Mouse (Mus musculus) neural tube, embryonic 15.5 days (tissue): ENCODE measurements around the gene Ephb2. TPM values are rescaled to one million over a fixed set of nuclear protein-coding genes. Genes with fewer than 3 reads are reported as not detected.
A peak's percentile ranks its signal among the peaks of the same experiment; 100 is the strongest.

Experiments
- ATAC-seq: fragments of 200-750 bp; cut with Nextera tagmentation; 2 replicates; pipeline ENCODE4 v1.8.0; 2017; ENCODE audit warnings: mild to moderate bottlenecking, moderate TSS enrichment, moderate library complexity; ENCODE audit not compliant: low FRiP score
- H3K27ac ChIP-seq: fragments of 300-500 bp; sonication (generic); replicated peaks from 2 replicates; pipeline ENCODE4 v1.5.1; 2015; ENCODE audit warnings: mild to moderate bottlenecking, inconsistent platforms
- H3K27me3 ChIP-seq: fragments of 300-500 bp; sonication (generic); replicated peaks from 2 replicates; pipeline ENCODE4 v1.6.1; 2015; ENCODE audit warnings: inconsistent platforms
- H3K36me3 ChIP-seq: fragments of 300-500 bp; sonication (generic); 2 replicates; pipeline ENCODE4 v1.6.1; 2015; ENCODE audit warnings: inconsistent platforms
- H3K4me1 ChIP-seq: fragments of 300-500 bp; sonication (generic); 2 replicates; pipeline ENCODE4 v1.6.1; 2015; ENCODE audit warnings: inconsistent platforms
- H3K4me2 ChIP-seq: fragments of 300-500 bp; sonication (generic); 2 replicates; pipeline ENCODE4 v1.6.1; 2015; ENCODE audit warnings: inconsistent platforms, mild to moderate bottlenecking, moderate library complexity
- H3K4me3 ChIP-seq: fragments of 300-500 bp; sonication (generic); replicated peaks from 2 replicates; pipeline ENCODE4 v1.5.1; 2015; ENCODE audit warnings: mild to moderate bottlenecking, inconsistent platforms
- H3K9ac ChIP-seq: fragments of 300-500 bp; sonication (generic); replicated peaks from 2 replicates; pipeline ENCODE4 v1.6.1; 2015; ENCODE audit warnings: mild to moderate bottlenecking, inconsistent platforms
- H3K9me3 ChIP-seq: fragments of 300-500 bp; sonication (generic); replicated peaks from 2 replicates; pipeline ENCODE4 v1.6.1; 2016; ENCODE audit warnings: inconsistent platforms
- WGBS: fragments of 180-500 bp; shearing (Covaris S2); methylation state at CpG from one replicate; pipeline ENCODE4 v1.1.7; 2015; ENCODE audit warnings: mixed read lengths; 5-methylcytosine and 5-hydroxymethylcytosine counted together
- polyA plus RNA-seq: library from polyadenylated mRNA; unstranded; fragments of >200 nt; fragmentation: Nextera tagmentation; extraction: Ambion mirVana; gene quantifications from 2 replicates; pipeline ENCODE4 v1.2.1, GENCODE M21; 2015

Gene Ephb2
- polyA plus RNA-seq, 1 experiment from 2014 or later: 21.3 TPM

GRCm38 (mm10) chr4:136776471-136776892 is 59.3 kb downstream of the Ephb2 start:
- Histone ChIP-seq H3K36me3 (peaks cover under 1% of the 10 kb centered on the region; the same call in 1 of the 2 replicates), H3K9me3 (no peaks in the 10 kb centered on the region), H3K4me3 (no peak overlapping the region), H3K4me2 (no peak overlapping the region; the same call in 1 of the 2 replicates), H3K27me3 (no peaks in the 10 kb centered on the region), H3K27ac (0 out of 2 replicates have a peak overlapping the region, but pooled peaks have one; percentile 1), H3K9ac (no peak overlapping the region), H3K4me1 (peaks cover 70% of the 10 kb centered on the region)
- WGBS: 7% methylated on average over 9 of the region's 9 CpGs
- ATAC-seq: no peak

- Histone ChIP-seq H3K27ac (0 out of 2 replicates have a peak overlapping the region, but pooled peaks have one; percentile 1), H3K27me3 (no peaks in the 10 kb centered on the region), H3K4me3 (no peak overlapping the region), H3K4me1 (peaks cover 66% of the 10 kb centered on the region), H3K4me2 (no peak overlapping the region), H3K36me3 (peaks cover 6% of the 10 kb centered on the region), H3K9me3 (no peaks in the 10 kb centered on the region), H3K9ac (no peak overlapping the region)
- ATAC-seq: no peak
- WGBS: 87% methylated on average over 2 of the region's 2 CpGs
These were observed 59.9 kb downstream of the Ephb2 start for GRCm38 (mm10) chr4:136775903-136776302.

GRCm38 (mm10) chr4:136774201-136774600 is 61.6 kb downstream of the Ephb2 start:
- no peak for ATAC-seq
- Histone ChIP-seq H3K27ac (0 out of 2 replicates have a peak overlapping the region, but pooled peaks have one; percentile 56), H3K36me3 (peaks cover 17% of the 10 kb centered on the region), H3K27me3 (no peaks in the 10 kb centered on the region), H3K4me2 (no peak overlapping the region), H3K4me3 (no peak overlapping the region), H3K9ac (no peak overlapping the region), H3K4me1 (peaks cover 50% of the 10 kb centered on the region), H3K9me3 (no peaks in the 10 kb centered on the region)
- 34% methylated on average over 3 of the region's 3 CpGs for WGBS

- Histone ChIP-seq H3K9me3 (no peaks in the 10 kb centered on the region), H3K4me1 (peaks cover 49% of the 10 kb centered on the region), H3K4me2 (no peak overlapping the region), H3K36me3 (peaks cover 23% of the 10 kb centered on the region), H3K27ac (peak overlapping the region; percentile 56), H3K9ac (peak overlapping the region; percentile 37; the same call in 1 of the 2 replicates), H3K4me3 (no peak overlapping the region), H3K27me3 (no peaks in the 10 kb centered on the region)
- ATAC-seq: peak; percentile 31; the same call in 1 of the 2 replicates
- WGBS: 31% methylated on average over 13 of the region's 13 CpGs
These were observed 62.7 kb downstream of the Ephb2 start for GRCm38 (mm10) chr4:136772952-136773584.

GRCm38 (mm10) chr4:136772318-136772717 is 63.5 kb downstream of the Ephb2 start:
- Histone ChIP-seq H3K27me3 (no peaks in the 10 kb centered on the region), H3K4me2 (no peak overlapping the region), H3K4me3 (no peak overlapping the region), H3K36me3 (peaks cover 23% of the 10 kb centered on the region), H3K9me3 (no peaks in the 10 kb centered on the region), H3K4me1 (peaks cover 43% of the 10 kb centered on the region), H3K9ac (no peak overlapping the region), H3K27ac (no peak overlapping the region)
- 0 out of 2 replicates have a peak, but pooled peaks have one; percentile 4 for ATAC-seq
- 44% methylated on average over 5 of the region's 5 CpGs for WGBS

GRCm38 (mm10) chr4:136770718-136771117 is 65.1 kb downstream of the Ephb2 start:
- WGBS: 92% methylated on average over 17 of the region's 17 CpGs
- Histone ChIP-seq H3K9ac (no peak overlapping the region), H3K36me3 (peaks cover 23% of the 10 kb centered on the region), H3K4me1 (peaks cover 27% of the 10 kb centered on the region), H3K27ac (no peak overlapping the region), H3K9me3 (no peaks in the 10 kb centered on the region), H3K27me3 (no peaks in the 10 kb centered on the region), H3K4me3 (no peak overlapping the region), H3K4me2 (no peak overlapping the region)
- no peak for ATAC-seq

- Histone ChIP-seq H3K4me3 (no peak overlapping the region), H3K9me3 (no peaks in the 10 kb centered on the region), H3K4me1 (peaks cover 18% of the 10 kb centered on the region), H3K36me3 (peaks cover 23% of the 10 kb centered on the region), H3K4me2 (no peak overlapping the region), H3K27me3 (no peaks in the 10 kb centered on the region), H3K27ac (no peak overlapping the region), H3K9ac (no peak overlapping the region)
- ATAC-seq: no peak
- 97% methylated on average over 3 of the region's 3 CpGs for whole genome bisulfite sequencing
These were observed 67.3 kb downstream of the Ephb2 start for GRCm38 (mm10) chr4:136768499-136768898.

GRCm38 (mm10) chr4:136765080-136765479 is 70.7 kb downstream of the Ephb2 start:
- 70% methylated on average over 7 of the region's 7 CpGs for WGBS
- H3K4me1 ChIP-seq: peaks cover 20% of the 10 kb centered on the region

GRCm38 (mm10) chr4:136763349-136763748 is 72.4 kb downstream of the Ephb2 start:
- no peaks in the 10 kb centered on the region for H3K27me3 ChIP-seq
- H3K9ac ChIP-seq: no peak overlapping the region
- H3K4me2 ChIP-seq: no peak overlapping the region
- no peaks in the 10 kb centered on the region for H3K9me3 ChIP-seq
- peaks cover under 1% of the 10 kb centered on the region; the same call in 1 of the 2 replicates for H3K36me3 ChIP-seq
- 46% methylated on average over 5 of the region's 5 CpGs for WGBS
- H3K27ac ChIP-seq: no peak overlapping the region
- no peak overlapping the region for H3K4me3 ChIP-seq
- ATAC-seq: no peak
- peaks cover 22% of the 10 kb centered on the region for H3K4me1 ChIP-seq

More at GRCm38 (mm10) chr4:136765080-136765479, 70.7 kb downstream of the Ephb2 start:
- Histone ChIP-seq H3K9me3 (no peaks in the 10 kb centered on the region), H3K9ac (no peak overlapping the region), H3K4me3 (no peak overlapping the region), H3K4me2 (no peak overlapping the region), H3K27me3 (no peaks in the 10 kb centered on the region), H3K36me3 (peaks cover 10% of the 10 kb centered on the region; the same call in 1 of the 2 replicates), H3K27ac (no peak overlapping the region)
- ATAC-seq: no peak

GRCm38 (mm10) chr4:136761713-136762380 is 73.9 kb downstream of the Ephb2 start:
- Histone ChIP-seq H3K27ac (peak overlapping the region; percentile 67), H3K9me3 (no peaks in the 10 kb centered on the region), H3K4me2 (no peak overlapping the region), H3K4me1 (peaks cover 37% of the 10 kb centered on the region), H3K27me3 (no peaks in the 10 kb centered on the region), H3K4me3 (no peak overlapping the region), H3K36me3 (no peaks in the 10 kb centered on the region; the same call in 1 of the 2 replicates), H3K9ac (no peak overlapping the region)
- WGBS: 20% methylated on average over 18 of the region's 18 CpGs
- no peak for ATAC-seq

GRCm38 (mm10) chr4:136760882-136761281 is 74.9 kb downstream of the Ephb2 start:
- H3K27me3 ChIP-seq: no peaks in the 10 kb centered on the region
- no peak overlapping the region for H3K9ac ChIP-seq
- no peak overlapping the region for H3K4me2 ChIP-seq
- no peak overlapping the region for H3K27ac ChIP-seq
- H3K36me3 ChIP-seq: no peaks in the 10 kb centered on the region; the same call in 1 of the 2 replicates
- WGBS: 45% methylated on average over 11 of the region's 11 CpGs
- no peak overlapping the region for H3K4me3 ChIP-seq
- H3K9me3 ChIP-seq: no peaks in the 10 kb centered on the region
- peaks cover 46% of the 10 kb centered on the region for H3K4me1 ChIP-seq
- no peak for ATAC-seq

- Histone ChIP-seq H3K27ac (peak overlapping the region; percentile 72), H3K27me3 (no peaks in the 10 kb centered on the region), H3K9me3 (no peaks in the 10 kb centered on the region), H3K9ac (no peak overlapping the region), H3K4me3 (no peak overlapping the region), H3K36me3 (no peaks in the 10 kb centered on the region; the same call in 1 of the 2 replicates), H3K4me1 (peaks cover 67% of the 10 kb centered on the region), H3K4me2 (no peak overlapping the region)
- peak; percentile 10; the same call in 1 of the 2 replicates for ATAC-seq
- WGBS: 20% methylated on average over 4 of the region's 4 CpGs
These were observed 78.7 kb downstream of the Ephb2 start for GRCm38 (mm10) chr4:136757096-136757495.
